Mouse (Mus musculus) left cerebral cortex, adult 6 months (tissue): ENCODE measurements around the gene Slc25a20. TPM values are rescaled to one million over a fixed set of nuclear protein-coding genes. Genes with fewer than 3 reads are reported as not detected.

Experiments used
- long read RNA-seq, 2 experiments: library from polyadenylated mRNA; unstranded; transcript quantifications; one replicate each; pipeline ENCODE4 v2.0.0; 2019 to 2020
- polyA plus RNA-seq: library from polyadenylated mRNA; unstranded; fragments of <200 nt; fragmentation: Nextera tagmentation; gene quantifications from 2 replicates; pipeline ENCODE4 v1.2.3, GENCODE M21; 2021

Gene Slc25a20
- polyA plus RNA-seq = 8.5 and 11.6 TPM in 2 replicates
- long read RNA-seq, experiment 1, transcript Slc25a20-201 (9 exons, 1,783 nt) = major isoform, 47 of 56 reads
- long read RNA-seq, experiment 1, partial matches to known transcripts = 8 of 56 reads
- long read RNA-seq, experiment 1, other reads (novel, unspliced or antisense) = 1 of 56 reads
- long read RNA-seq, experiment 2, transcript Slc25a20-201 (9 exons, 1,783 nt) = major isoform, 12 of 16 reads
- long read RNA-seq, experiment 2, partial matches to known transcripts = 4 of 16 reads
- long read RNA-seq, experiment 2, other reads (novel, unspliced or antisense) = 0 of 16 reads

DNA sequence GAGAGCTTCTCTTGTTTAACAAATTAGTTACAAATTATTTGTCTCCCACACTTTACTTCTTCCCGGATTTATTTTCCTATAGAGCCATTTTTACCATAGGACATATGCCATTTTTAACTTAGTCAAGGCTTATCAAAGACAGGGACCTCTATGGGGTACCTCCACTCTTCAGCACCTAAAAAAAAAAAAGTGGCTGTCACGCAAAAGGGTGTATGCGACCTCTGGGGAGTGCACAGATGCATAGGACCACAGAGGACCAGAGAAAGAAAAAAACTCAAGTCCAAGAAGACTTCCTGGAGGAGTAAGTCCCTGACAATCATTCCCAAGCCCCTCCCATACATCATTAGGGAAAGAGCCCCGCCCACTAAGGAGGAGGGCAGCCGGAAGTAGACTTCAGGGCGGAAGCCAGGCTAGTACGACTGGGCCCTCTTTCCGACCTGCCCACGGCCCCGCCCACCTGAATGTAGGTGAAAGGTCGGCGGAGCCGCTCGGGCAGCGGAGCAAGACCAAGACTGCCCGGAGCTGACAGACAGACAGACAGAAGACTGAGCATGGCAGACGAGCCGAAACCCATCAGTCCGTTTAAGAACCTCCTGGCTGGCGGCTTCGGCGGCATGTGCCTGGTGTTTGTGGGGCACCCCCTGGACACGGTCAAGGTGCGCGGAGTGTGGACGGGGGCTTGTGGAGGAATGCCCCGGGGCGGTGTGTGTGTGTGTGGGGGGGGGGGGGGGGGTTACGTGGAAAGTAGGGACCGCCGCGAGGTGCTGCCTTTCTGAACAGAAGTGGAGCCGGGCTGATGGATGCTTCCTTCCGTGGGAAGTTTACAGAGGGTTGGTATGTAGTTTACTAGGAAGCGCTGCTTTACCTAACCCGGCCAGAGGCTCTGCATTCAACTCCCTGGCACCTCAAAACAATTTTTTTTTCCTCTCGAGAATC is at the start of gene Slc25a20:
Gene Slc25a20 (plus strand): TSS at position 412 of the 936 bp plus-strand sequence.

DNA sequence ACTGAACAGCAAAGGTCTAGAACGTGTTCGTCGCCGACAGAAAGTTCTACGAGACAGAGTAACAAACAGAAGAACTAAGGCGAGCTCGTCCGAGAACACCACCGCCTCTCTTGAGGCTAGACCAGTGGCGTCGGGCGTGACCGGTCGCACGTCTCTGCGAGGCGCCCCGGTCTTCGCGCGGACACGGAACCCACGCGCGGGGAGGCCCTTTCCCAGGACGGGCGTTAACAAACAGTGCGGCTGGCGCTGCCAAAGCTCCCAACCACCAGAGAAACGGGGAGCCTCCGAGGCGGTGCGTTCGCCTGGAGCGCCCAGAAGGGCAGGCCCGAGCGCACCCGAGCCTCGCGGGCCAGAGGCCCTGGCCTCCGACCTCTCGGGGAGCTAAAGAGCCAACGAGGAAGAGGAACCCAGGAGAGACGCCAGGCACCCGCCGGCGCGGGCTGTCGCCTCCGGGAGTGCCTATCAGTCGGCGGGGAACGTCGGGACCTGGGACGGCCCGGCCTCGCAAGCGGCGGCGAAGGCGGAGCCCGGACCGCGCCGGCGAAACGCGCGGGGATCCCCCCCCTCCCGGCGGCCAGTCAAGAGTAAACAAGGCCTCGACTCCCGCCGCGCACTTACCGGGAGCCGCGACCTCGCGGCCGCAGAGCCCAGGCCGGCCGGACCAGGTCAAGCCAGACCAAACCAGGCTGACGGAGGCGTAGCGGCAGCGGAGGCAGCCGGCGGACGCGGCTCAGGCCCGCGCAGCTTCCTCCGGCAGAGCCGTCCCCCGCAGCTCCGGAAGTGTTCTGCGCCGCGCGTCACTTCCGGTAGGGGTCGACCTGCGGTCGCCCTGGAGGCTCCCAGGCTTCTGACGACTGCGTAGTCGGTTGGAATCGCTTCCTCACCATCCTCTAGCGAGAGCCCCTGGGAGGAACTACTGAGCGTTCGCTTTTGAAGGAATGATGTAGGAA is 13.0 kb upstream of the Slc25a20 start, which contains the start of gene Arih2:
Gene Arih2 (minus strand): TSS at position 776 of the 950 bp plus-strand sequence.

DNA sequence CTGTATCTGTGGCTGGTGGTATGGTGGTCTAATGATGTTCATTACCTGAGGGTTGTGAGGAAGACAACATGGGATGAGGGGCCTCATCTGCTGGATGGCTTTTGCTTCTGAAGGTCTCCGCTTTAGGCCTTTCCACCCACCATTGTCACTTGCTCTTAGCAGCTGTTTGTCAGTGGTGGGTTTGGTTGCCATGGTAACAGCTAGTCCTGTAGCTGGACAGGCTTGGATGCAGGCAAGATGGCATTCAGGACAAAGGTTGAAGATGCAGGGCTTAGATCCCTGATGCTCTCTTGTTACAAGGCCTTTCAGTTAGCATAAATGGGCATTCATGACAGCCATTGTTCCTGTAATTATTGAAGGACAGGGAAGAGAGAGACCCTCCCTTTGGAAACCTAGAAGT is 27.2 kb downstream of the Slc25a20 start, which contains the start of gene Prkar2a:
Gene Prkar2a (plus strand): TSS at position 209 of the 400 bp plus-strand sequence.

Other genes starting within 250 kb of the Slc25a20 start
- gene Ccdc36, start 233.6 kb upstream of the Slc25a20 start, polyA plus RNA-seq = 0.20 TPM in 2 replicates
- not detected in 2 replicates for gene BC048562, start 225.6 kb upstream of the Slc25a20 start, polyA plus RNA-seq
- 20.5 and 20.9 TPM in 2 replicates for gene Ccdc71, start 201.6 kb upstream of the Slc25a20 start, polyA plus RNA-seq
- 17.6 and 22.8 TPM in 2 replicates for gene Klhdc8b, start 200.5 kb upstream of the Slc25a20 start, polyA plus RNA-seq
- gene Lamb2, start 182.4 kb upstream of the Slc25a20 start, polyA plus RNA-seq = 3.7 and 4.3 TPM in 2 replicates
- 12.0 and 22.8 TPM in 2 replicates for gene Usp19, start 171.5 kb upstream of the Slc25a20 start, polyA plus RNA-seq
- 48.3 and 58.7 TPM in 2 replicates for gene Qars, start 154.4 kb upstream of the Slc25a20 start, polyA plus RNA-seq
- 60.6 and 69.0 TPM in 2 replicates for gene Qrich1, start 145.3 kb upstream of the Slc25a20 start, polyA plus RNA-seq
- 54.1 and 56.5 TPM in 2 replicates for gene Impdh2, start 101.8 kb upstream of the Slc25a20 start, polyA plus RNA-seq
- 130 and 156 TPM in 2 replicates for gene Ndufaf3, start 94.7 kb upstream of the Slc25a20 start, polyA plus RNA-seq
- 79.3 and 89.5 TPM in 2 replicates for gene Dalrd3, start 92.2 kb upstream of the Slc25a20 start, polyA plus RNA-seq
- 34.9 and 43.3 TPM in 2 replicates for gene Wdr6, start 83.3 kb upstream of the Slc25a20 start, polyA plus RNA-seq
- gene P4htm, start 64.4 kb upstream of the Slc25a20 start, polyA plus RNA-seq = 125 and 139 TPM in 2 replicates
- 16.5 and 22.1 TPM in 2 replicates for gene Arih2, start 12.7 kb upstream of the Slc25a20 start, polyA plus RNA-seq
- 7.0 and 16.0 TPM in 2 replicates for gene Prkar2a, start 27.2 kb downstream of the Slc25a20 start, polyA plus RNA-seq
- 22.3 and 29.4 TPM in 2 replicates for gene Ip6k2, start 121.7 kb downstream of the Slc25a20 start, polyA plus RNA-seq
- gene Nckipsd, start 146.3 kb downstream of the Slc25a20 start, polyA plus RNA-seq = 39.1 and 47.3 TPM in 2 replicates
- 2.2 and 3.1 TPM in 2 replicates for gene Celsr3, start 164.2 kb downstream of the Slc25a20 start, polyA plus RNA-seq
- 5.9 and 8.2 TPM in 2 replicates for gene Slc26a6, start 191.2 kb downstream of the Slc25a20 start, polyA plus RNA-seq